Mouse (Mus musculus): ENCODE results near the gene Dnajb5.

GRCm38 (mm10) chr4:42916617-42917401 lies 32.8 kb upstream of the Dnajb5 start, which contains the start of gene Phf24:
- no peak for TF ChIP-seq POLR2A (IDR thresholded peaks at IDR 0.05; ENCODE audit: control insufficient read depth, low read depth, low read length)
- no peak for TF ChIP-seq CTCF (IDR thresholded peaks at IDR 0.05; ENCODE audit: control insufficient read depth, insufficient read depth, insufficient replicate concordance, low read depth, low read length)

Measured in testis, adult 2 months (tissue).